Mouse (Mus musculus) forebrain, embryonic 16.5 days (tissue): ENCODE results near the gene Dpagt1. TPM values are rescaled to one million over a fixed set of nuclear protein-coding genes. Genes with fewer than 3 reads are reported as not detected.

Source experiments
- ATAC-seq: fragments of 200-750 bp; cut with Nextera tagmentation; 2 replicates; pipeline ENCODE4 v1.8.0; 2017; ENCODE audit warnings: mild to moderate bottlenecking, moderate library complexity
- H3K27ac ChIP-seq: fragments of 300-500 bp; sonication (generic); 2 replicates; pipeline ENCODE4 v1.5.1; 2014; ENCODE audit warnings: low read length, control low read depth
- H3K27me3 ChIP-seq: fragments of 300-500 bp; sonication (generic); replicated peaks from 2 replicates; pipeline ENCODE4 v1.6.1; 2014; ENCODE audit warnings: low read length; ENCODE audit not compliant: control insufficient read depth, insufficient read depth
- H3K36me3 ChIP-seq: fragments of 300-500 bp; sonication (generic); 2 replicates; pipeline ENCODE4 v1.6.1; 2014; ENCODE audit not compliant: control insufficient read depth, insufficient read depth
- H3K4me1 ChIP-seq: fragments of 300-500 bp; sonication (generic); replicated peaks from 2 replicates; pipeline ENCODE4 v1.6.1; 2014; ENCODE audit warnings: low read length; ENCODE audit not compliant: control insufficient read depth, insufficient read depth
- H3K4me2 ChIP-seq: fragments of 300-500 bp; sonication (generic); 2 replicates; pipeline ENCODE4 v1.6.1; 2014; ENCODE audit warnings: mild to moderate bottlenecking, low read length, control low read depth
- H3K4me3 ChIP-seq: fragments of 300-500 bp; sonication (generic); replicated peaks from 2 replicates; pipeline ENCODE4 v1.5.1; 2014; ENCODE audit warnings: mild to moderate bottlenecking, low read length, control low read depth
- H3K9ac ChIP-seq: fragments of 300-500 bp; sonication (generic); replicated peaks from 2 replicates; pipeline ENCODE4 v1.6.1; 2014; ENCODE audit warnings: low read depth, low read length, control low read depth
- H3K9me3 ChIP-seq: fragments of 300-500 bp; sonication (generic); 2 replicates; pipeline ENCODE4 v1.6.1; 2016; ENCODE audit warnings: low read length; ENCODE audit not compliant: control insufficient read depth
- WGBS: fragments of 180-500 bp; shearing (Covaris S2); extraction: QIAGEN DNeasy Blood & Tissue Kit; methylation state at CpG from one replicate; pipeline ENCODE4 v1.1.7; 2014; 5-methylcytosine and 5-hydroxymethylcytosine counted together
- microRNA-seq: library from miRNA; unstranded; fragments of <30 nt; microRNA quantifications from one replicate; pipeline ENCODE4, GENCODE M21; 2017
- polyA plus RNA-seq: library from polyadenylated mRNA; unstranded; fragments of >200 nt; fragmentation: Nextera tagmentation; extraction: Ambion mirVana; gene quantifications from 2 replicates; pipeline ENCODE4 v1.2.1, GENCODE M21; 2015

The Dpagt1 gene
- polyA plus RNA-seq, 1 experiment from 2014 or later = 35.2 TPM

GRCm38 (mm10) chr9:44379862-44380261, 54.0 kb downstream of the Dpagt1 start:
- Histone ChIP-seq H3K9ac (peak overlapping the region; percentile 97), H3K4me1 (peaks cover 13% of the 10 kb centered on the region), H3K9me3 (no peaks in the 10 kb centered on the region), H3K4me2 (peak overlapping the region; percentile 98), H3K27ac (peak overlapping the region; percentile 84), H3K36me3 (peaks cover 17% of the 10 kb centered on the region), H3K27me3 (no peaks in the 10 kb centered on the region), H3K4me3 (peak overlapping the region; percentile 93)
- 8% methylated on average over 15 of the region's 15 CpGs for WGBS
- peak; percentile 14; the same call in 1 of the 2 replicates for ATAC-seq

Small RNAs within 50 kb of the gene (microRNA-seq; reads per million reads assigned to microRNA genes)
- gene Gm44335 = not detected

Other genes with a start within 250 kb of the Dpagt1 start
- gene Mfrp, start 224.3 kb upstream of the Dpagt1 start, polyA plus RNA-seq = 0.12 TPM in 1 of 2 replicates, not detected in the other
- 2.3 and 2.7 TPM in 2 replicates for gene C1qtnf5, start 218.8 kb upstream of the Dpagt1 start, polyA plus RNA-seq
- gene Gm49380, start 212.5 kb upstream of the Dpagt1 start, polyA plus RNA-seq = 0.15 and 0.16 TPM in 2 replicates
- 33.4 and 43.2 TPM in 2 replicates for gene Rnf26, start 212.5 kb upstream of the Dpagt1 start, polyA plus RNA-seq
- 12.9 and 15.0 TPM in 2 replicates for gene Mcam, start 191.6 kb upstream of the Dpagt1 start, polyA plus RNA-seq
- 26.3 and 27.1 TPM in 2 replicates for gene Cbl, start 92.0 kb upstream of the Dpagt1 start, polyA plus RNA-seq
- 0.48 TPM in 1 of 2 replicates, not detected in the other for gene Ccdc153, start 85.3 kb upstream of the Dpagt1 start, polyA plus RNA-seq
- gene Pdzd3, start 74.5 kb upstream of the Dpagt1 start, polyA plus RNA-seq = 0.53 and 0.73 TPM in 2 replicates
- 4.3 and 5.2 TPM in 2 replicates for gene Nlrx1, start 57.4 kb upstream of the Dpagt1 start, polyA plus RNA-seq
- gene Abcg4, start 37.4 kb upstream of the Dpagt1 start, polyA plus RNA-seq = 16.9 and 21.8 TPM in 2 replicates
- gene Hinfp, start 20.3 kb upstream of the Dpagt1 start, polyA plus RNA-seq = 34.1 and 35.6 TPM in 2 replicates
- gene C2cd2l, start 5.7 kb upstream of the Dpagt1 start, polyA plus RNA-seq = 29.0 and 31.4 TPM in 2 replicates
- gene H2afx, start 8.7 kb downstream of the Dpagt1 start, polyA plus RNA-seq = 182 and 199 TPM in 2 replicates
- gene Hmbs, start 18.2 kb downstream of the Dpagt1 start, polyA plus RNA-seq = 64.3 and 64.7 TPM in 2 replicates
- 46.5 and 47.0 TPM in 2 replicates for gene Vps11, start 35.7 kb downstream of the Dpagt1 start, polyA plus RNA-seq
- gene Hyou1, start 53.5 kb downstream of the Dpagt1 start, polyA plus RNA-seq = 26.3 and 27.2 TPM in 2 replicates
- 38.4 and 41.6 TPM in 2 replicates for gene Slc37a4, start 70.8 kb downstream of the Dpagt1 start, polyA plus RNA-seq
- gene Rps25, start 81.1 kb downstream of the Dpagt1 start, polyA plus RNA-seq = 901 and 949 TPM in 2 replicates
- 322 and 334 TPM in 2 replicates for gene Trappc4, start 81.6 kb downstream of the Dpagt1 start, polyA plus RNA-seq
- gene Ccdc84, start 92.5 kb downstream of the Dpagt1 start, polyA plus RNA-seq = 36.8 and 41.1 TPM in 2 replicates
- gene Foxr1, start 115.1 kb downstream of the Dpagt1 start, polyA plus RNA-seq = not detected in 2 replicates
- not detected in 2 replicates for gene Upk2, start 129.0 kb downstream of the Dpagt1 start, polyA plus RNA-seq
- gene Bcl9l, start 156.8 kb downstream of the Dpagt1 start, polyA plus RNA-seq = 13.8 and 15.0 TPM in 2 replicates
- not detected in 2 replicates for gene Cxcr5, start 235.9 kb downstream of the Dpagt1 start, polyA plus RNA-seq